Mouse (Mus musculus) hindbrain, embryonic 11.5 days (tissue): ENCODE results near the gene Hrasls5. TPM values are rescaled to one million over a fixed set of nuclear protein-coding genes. Genes with fewer than 3 reads are reported as not detected.

Source experiments
- ATAC-seq: fragments of 200-750 bp; cut with Nextera tagmentation; 2 replicates; pipeline ENCODE4 v1.8.0; 2017; ENCODE audit warnings: mild to moderate bottlenecking, moderate TSS enrichment, moderate library complexity; ENCODE audit not compliant: low FRiP score
- DNase-seq: peaks from one replicate; pipeline ENCODE4 v3.0.0-alpha.2; 2015; ENCODE audit warnings: low spot score
- H3K27ac ChIP-seq: fragments of 300-500 bp; sonication (generic); 2 replicates; pipeline ENCODE4 v1.5.1; 2014; ENCODE audit warnings: mild to moderate bottlenecking, low read depth, low read length
- H3K27me3 ChIP-seq: fragments of 300-500 bp; sonication (generic); 2 replicates; pipeline ENCODE4 v1.6.1; 2014; ENCODE audit warnings: mild to moderate bottlenecking, low read length, moderate library complexity, mixed read lengths; ENCODE audit not compliant: control insufficient read depth, insufficient read depth
- H3K36me3 ChIP-seq: fragments of 300-500 bp; sonication (generic); 2 replicates; pipeline ENCODE4 v1.6.1; 2014; ENCODE audit warnings: mild to moderate bottlenecking, low read length, moderate library complexity, mixed read lengths; ENCODE audit not compliant: control insufficient read depth, insufficient read depth
- H3K4me1 ChIP-seq: fragments of 300-500 bp; sonication (generic); replicated peaks from 2 replicates; pipeline ENCODE4 v1.6.1; 2014; ENCODE audit warnings: low read length, mixed read lengths; ENCODE audit not compliant: control insufficient read depth, insufficient read depth
- H3K4me2 ChIP-seq: fragments of 300-500 bp; sonication (generic); replicated peaks from 2 replicates; pipeline ENCODE4 v1.6.1; 2014; ENCODE audit warnings: mild to moderate bottlenecking, low read depth, low read length
- H3K4me3 ChIP-seq: fragments of 300-500 bp; sonication (generic); 2 replicates; pipeline ENCODE4 v1.5.1; 2014; ENCODE audit warnings: low read depth, low read length
- H3K9ac ChIP-seq: fragments of 300-500 bp; sonication (generic); 2 replicates; pipeline ENCODE4 v1.6.1; 2014; ENCODE audit warnings: low read depth, low read length
- H3K9me3 ChIP-seq: fragments of 300-500 bp; sonication (generic); 2 replicates; pipeline ENCODE4 v1.6.1; 2016; ENCODE audit warnings: low read length; ENCODE audit not compliant: control insufficient read depth
- WGBS: fragments of 180-500 bp; shearing (Covaris S2); extraction: QIAGEN DNeasy Blood & Tissue Kit; methylation state at CpG from one replicate; pipeline ENCODE4 v1.1.7; 2014; 5-methylcytosine and 5-hydroxymethylcytosine counted together
- polyA plus RNA-seq: library from polyadenylated mRNA; unstranded; fragments of >200 nt; fragmentation: Nextera tagmentation; extraction: Ambion mirVana; gene quantifications from 2 replicates; pipeline ENCODE4 v1.2.1, GENCODE M21; 2014

The Hrasls5 gene
- polyA plus RNA-seq, 1 experiment from 2014 or later = not detected

GRCm38 (mm10) chr19:7601551-7601950 is 10.8 kb upstream of the Hrasls5 start:
- Histone ChIP-seq H3K27ac (no peak overlapping the region), H3K4me1 (no peaks in the 10 kb centered on the region), H3K4me2 (no peak overlapping the region), H3K36me3 (no peaks in the 10 kb centered on the region), H3K9ac (no peak overlapping the region), H3K27me3 (peaks cover 3% of the 10 kb centered on the region), H3K9me3 (no peaks in the 10 kb centered on the region), H3K4me3 (no peak overlapping the region)
- no peak for DNase-seq
- ATAC-seq = no peak
- 79% methylated on average over 4 of the region's 4 CpGs for WGBS

DNA sequence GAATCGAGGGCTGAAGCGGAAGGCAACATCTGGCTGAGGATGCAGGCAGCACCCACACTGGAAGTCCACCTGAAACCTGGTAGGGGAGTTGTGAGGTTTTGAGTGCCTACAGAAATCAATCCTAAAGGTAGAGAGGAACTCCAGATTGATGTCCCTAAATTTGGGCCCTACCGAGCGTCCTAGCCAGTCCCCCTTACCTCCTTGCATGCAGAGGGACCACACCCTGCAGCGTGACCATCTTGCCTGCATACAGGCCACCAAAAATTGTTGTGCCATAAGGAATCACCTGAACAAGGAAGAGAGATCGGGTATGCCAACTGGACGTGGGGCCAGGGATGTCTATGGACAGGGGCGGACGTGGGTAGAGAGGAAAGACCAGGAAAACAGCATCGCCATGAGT is 8.2 kb upstream of the Hrasls5 start:
- ATAC-seq (no peak), DNase-seq (no peak)
- WGBS = 90% methylated on average over 10 of the region's 10 CpGs

GRCm38 (mm10) chr19:7605013-7605412 is 7.3 kb upstream of the Hrasls5 start:
- no peak for ATAC-seq
- no peak overlapping the region for H3K9ac ChIP-seq
- no peak overlapping the region for H3K4me2 ChIP-seq
- H3K27ac ChIP-seq = no peak overlapping the region
- H3K4me3 ChIP-seq = no peak overlapping the region
- no peaks in the 10 kb centered on the region for H3K9me3 ChIP-seq
- H3K4me1 ChIP-seq = 0 out of 2 replicates have a peak, but pooled peaks cover 2% of the 10 kb centered on the region
- no peaks in the 10 kb centered on the region for H3K36me3 ChIP-seq
- no peak for DNase-seq
- peaks cover 3% of the 10 kb centered on the region for H3K27me3 ChIP-seq

More for the DNA sequence above, 8.2 kb upstream of the Hrasls5 start:
- no peaks in the 10 kb centered on the region for H3K36me3 ChIP-seq
- peaks cover 3% of the 10 kb centered on the region for H3K27me3 ChIP-seq
- H3K4me1 ChIP-seq = 0 out of 2 replicates have a peak, but pooled peaks cover 2% of the 10 kb centered on the region
- no peak overlapping the region for H3K4me3 ChIP-seq
- H3K9ac ChIP-seq = no peak overlapping the region
- H3K4me2 ChIP-seq = no peak overlapping the region
- no peaks in the 10 kb centered on the region for H3K9me3 ChIP-seq
- no peak overlapping the region for H3K27ac ChIP-seq

DNA sequence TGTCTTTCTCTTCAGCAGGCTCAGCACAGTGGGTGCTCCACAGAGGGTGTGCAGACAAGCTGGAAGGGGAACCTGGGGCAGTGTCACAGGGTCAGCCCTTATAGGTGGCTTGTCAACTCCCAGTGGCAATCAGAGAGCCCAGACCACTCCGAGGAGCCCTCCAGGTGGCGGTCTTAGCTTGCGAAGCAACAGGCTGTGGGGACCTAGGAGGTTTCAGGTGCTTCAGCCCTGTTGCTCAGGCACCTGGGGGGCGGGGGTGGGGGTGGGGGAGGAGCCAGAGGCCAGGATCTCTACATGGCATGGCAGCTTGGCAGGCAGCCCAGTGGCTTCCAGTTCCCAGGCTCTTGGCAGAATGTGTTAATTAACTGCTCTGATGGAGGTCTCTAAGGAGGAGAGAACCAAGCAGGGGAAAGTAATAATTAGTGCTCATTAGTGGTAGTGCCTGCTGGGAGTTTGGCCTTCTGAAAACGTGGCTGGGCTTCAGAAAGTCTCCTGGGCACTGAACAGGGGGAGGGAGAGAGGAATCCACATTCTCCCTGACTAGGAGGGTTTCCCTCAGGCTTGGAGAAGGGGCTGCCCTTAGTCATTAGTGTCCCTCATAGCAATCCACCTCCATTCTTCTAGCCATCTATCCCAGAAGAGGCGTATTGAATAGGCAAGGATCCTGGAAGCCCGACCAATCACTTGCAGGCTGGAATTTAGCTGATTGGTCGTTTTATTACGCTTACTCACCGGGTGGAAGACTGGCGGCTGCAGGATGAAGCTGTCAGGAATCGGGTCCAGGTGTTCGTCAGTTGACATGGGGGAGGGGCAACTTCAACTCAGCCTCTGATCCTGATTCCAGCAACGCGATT is 6.2 kb upstream of the Hrasls5 start:
- Histone ChIP-seq H3K36me3 (no peaks in the 10 kb centered on the region), H3K27me3 (peaks cover 3% of the 10 kb centered on the region), H3K9ac (no peak overlapping the region), H3K4me2 (peak overlapping the region; percentile 44), H3K9me3 (no peaks in the 10 kb centered on the region), H3K4me1 (0 out of 2 replicates have a peak, but pooled peaks cover 2% of the 10 kb centered on the region), H3K4me3 (peak overlapping the region; percentile 17; the same call in 1 of the 2 replicates), H3K27ac (no peak overlapping the region; the same call in 1 of the 2 replicates)
- DNase-seq (peak; percentile 24), ATAC-seq (peak; percentile 70)
- 5% methylated on average over 15 of the region's 15 CpGs for WGBS

GRCm38 (mm10) chr19:7606801-7607689 is 5.3 kb upstream of the Hrasls5 start, which contains the start of gene Lgals12:
Lgals12 (minus strand) TSS chr19:7607193.
- no peaks in the 10 kb centered on the region for H3K9me3 ChIP-seq
- DNase-seq (peak; percentile 31), ATAC-seq (peak; percentile 39; the same call in 1 of the 2 replicates)
- no peak within 1 kb of the TSS for H3K9ac ChIP-seq
- H3K36me3 ChIP-seq = no peaks in the 10 kb centered on the region
- H3K27me3 ChIP-seq = peaks cover 9% of the 10 kb centered on the region
- peak within 1 kb of the TSS; percentile 44 for H3K4me2 ChIP-seq
- 9% methylated on average over 15 of the region's 15 CpGs for WGBS
- H3K27ac ChIP-seq = no peak within 1 kb of the TSS; the same call in 1 of the 2 replicates
- H3K4me1 ChIP-seq = 0 out of 2 replicates have a peak, but pooled peaks cover 2% of the 10 kb centered on the region
- H3K4me3 ChIP-seq = peak within 1 kb of the TSS; percentile 17; the same call in 1 of the 2 replicates

DNA sequence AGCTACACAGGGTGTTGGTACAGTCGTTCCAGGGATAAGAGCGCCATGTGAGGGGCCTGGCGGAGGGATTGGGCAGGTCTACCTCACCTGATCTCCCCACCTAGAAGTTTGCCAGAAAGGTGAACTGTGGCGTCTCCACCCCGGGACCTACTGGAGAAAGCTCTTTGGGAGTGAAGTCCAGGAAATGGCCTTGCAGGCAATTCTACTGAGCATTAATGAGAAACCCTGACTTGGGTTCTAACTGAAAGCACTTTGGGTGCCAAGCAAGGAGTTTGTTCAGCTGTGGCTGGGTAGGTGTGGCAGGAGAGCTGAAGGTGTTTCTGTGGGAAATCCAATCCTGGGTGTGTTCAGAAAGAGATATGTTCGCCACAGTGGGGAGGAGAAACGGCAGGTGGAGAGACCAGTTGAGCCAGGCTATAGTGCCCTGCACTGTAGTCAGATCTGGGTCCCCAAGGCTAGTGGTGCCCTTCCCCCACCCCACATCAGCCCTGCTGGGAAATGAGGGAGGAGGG is 4.6 kb upstream of the Hrasls5 start:
- Histone ChIP-seq H3K27ac (no peak overlapping the region), H3K4me3 (no peak overlapping the region), H3K9me3 (no peaks in the 10 kb centered on the region), H3K4me2 (no peak overlapping the region), H3K4me1 (0 out of 2 replicates have a peak, but pooled peaks cover 2% of the 10 kb centered on the region), H3K36me3 (no peaks in the 10 kb centered on the region), H3K9ac (no peak overlapping the region), H3K27me3 (peaks cover 12% of the 10 kb centered on the region)
- ATAC-seq (no peak), DNase-seq (no peak)
- 80% methylated on average over 7 of the region's 7 CpGs for WGBS

DNA sequence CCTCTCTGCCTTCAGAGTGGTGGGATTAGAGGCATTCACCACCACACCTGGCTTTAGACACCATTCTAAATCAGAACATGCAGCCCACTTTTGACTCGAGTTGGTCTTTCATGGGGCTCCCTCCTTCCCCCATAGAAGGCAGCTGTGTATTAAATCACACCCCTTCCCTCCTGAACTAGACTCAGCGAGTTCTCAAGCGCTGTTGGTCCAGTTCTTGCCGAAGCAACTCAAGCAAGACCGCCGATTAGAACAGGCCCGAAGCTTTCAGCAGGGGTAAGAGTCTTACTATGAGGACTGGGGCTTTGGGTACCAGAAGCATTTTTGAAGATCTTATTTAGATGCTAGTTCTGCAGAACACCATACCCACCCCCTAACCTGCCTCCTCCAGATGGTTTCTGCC is 810 bp downstream of the Hrasls5 start:
- no peak overlapping the region for H3K4me2 ChIP-seq
- H3K4me3 ChIP-seq = no peak overlapping the region
- DNase-seq (no peak), ATAC-seq (no peak)
- no peaks in the 10 kb centered on the region for H3K9me3 ChIP-seq
- peaks cover 9% of the 10 kb centered on the region for H3K27me3 ChIP-seq
- no peak overlapping the region for H3K27ac ChIP-seq
- 83% methylated on average over 7 of the region's 7 CpGs for WGBS
- no peaks in the 10 kb centered on the region for H3K36me3 ChIP-seq
- H3K4me1 ChIP-seq = no peaks in the 10 kb centered on the region
- no peak overlapping the region for H3K9ac ChIP-seq

GRCm38 (mm10) chr19:7616231-7616930 is 4.0 kb downstream of the Hrasls5 start:
- WGBS = 76% methylated on average over 5 of the region's 5 CpGs
- Histone ChIP-seq H3K9me3 (no peaks in the 10 kb centered on the region), H3K4me2 (no peak overlapping the region), H3K27me3 (peaks cover 9% of the 10 kb centered on the region), H3K9ac (no peak overlapping the region), H3K36me3 (no peaks in the 10 kb centered on the region), H3K4me1 (no peaks in the 10 kb centered on the region), H3K4me3 (no peak overlapping the region), H3K27ac (no peak overlapping the region)
- DNase-seq (no peak), ATAC-seq (no peak)
